Mouse (Mus musculus) limb, embryonic 14.5 days (tissue): ENCODE measurements at regions not wholly inside any gene's neighbourhood (a gene's known extent, or its start where the extent isn't known, plus 50 kb on each side); places are given as distances from the start of the nearest gene placed in this dataset.

Source experiments
- ATAC-seq: fragments of 200-750 bp; cut with Nextera tagmentation; 2 replicates; pipeline ENCODE4 v1.8.0; 2017; ENCODE audit warnings: low read depth, moderate number of reproducible peaks, moderate TSS enrichment; ENCODE audit not compliant: low FRiP score
- DNase-seq: peaks from one replicate; pipeline ENCODE4 v3.0.0-alpha.2; 2015; ENCODE audit warnings: low spot score
- H3K27ac ChIP-seq: fragments of 300-500 bp; sonication (generic); replicated peaks from 2 replicates; pipeline ENCODE4 v1.5.1; 2014; ENCODE audit warnings: low read depth, mild to moderate bottlenecking, low read length, moderate library complexity, mixed read lengths
- H3K27me3 ChIP-seq: fragments of 300-500 bp; sonication (generic); 2 replicates; pipeline ENCODE4 v1.6.1; 2014; ENCODE audit warnings: low read length, mixed read lengths; ENCODE audit not compliant: control insufficient read depth, insufficient read depth
- H3K36me3 ChIP-seq: fragments of 300-500 bp; sonication (generic); 2 replicates; pipeline ENCODE4 v1.6.1; 2014; ENCODE audit warnings: mild to moderate bottlenecking, low read length, moderate library complexity, mixed read lengths; ENCODE audit not compliant: control insufficient read depth, insufficient read depth
- H3K4me1 ChIP-seq: fragments of 300-500 bp; sonication (generic); 2 replicates; pipeline ENCODE4 v1.6.1; 2014; ENCODE audit warnings: antibody characterized with exemption, low read length, mixed read lengths; ENCODE audit not compliant: control insufficient read depth, insufficient read depth
- H3K4me2 ChIP-seq: fragments of 300-500 bp; sonication (generic); replicated peaks from 2 replicates; pipeline ENCODE4 v1.6.1; 2014; ENCODE audit warnings: low read depth, mild to moderate bottlenecking, low read length, moderate library complexity; ENCODE audit not compliant: severe bottlenecking
- H3K4me3 ChIP-seq: fragments of 300-500 bp; sonication (generic); replicated peaks from 2 replicates; pipeline ENCODE4 v1.5.1; 2014; ENCODE audit warnings: low read length
- H3K9ac ChIP-seq: fragments of 300-500 bp; sonication (generic); 2 replicates; pipeline ENCODE4 v1.6.1; 2014; ENCODE audit warnings: mild to moderate bottlenecking, low read depth, low read length, moderate library complexity; ENCODE audit not compliant: severe bottlenecking
- H3K9me3 ChIP-seq: fragments of 300-500 bp; sonication (generic); 2 replicates; pipeline ENCODE4 v1.6.1; 2016; ENCODE audit warnings: low read length; ENCODE audit not compliant: control insufficient read depth
- POLR2A ChIP-seq: fragments of 200-500 bp; IDR thresholded peaks from 2 replicates; pipeline ENCODE4 v1.8.0; 2012; ENCODE audit warnings: inconsistent platforms, mild to moderate bottlenecking, moderate library complexity, borderline replicate concordance; ENCODE audit not compliant: insufficient read depth, insufficient read length; ENCODE audit errors: extremely low read depth
- WGBS: fragments of 180-500 bp; shearing (Covaris S2); extraction: QIAGEN DNeasy Blood & Tissue Kit; methylation state at CpG from one replicate; pipeline ENCODE4 v1.1.7; 2014; 5-methylcytosine and 5-hydroxymethylcytosine counted together

GRCm38 (mm10) chr12:74679149-74679548 lies 363.0 kb upstream of the Gm11042 start:
- Histone ChIP-seq H3K4me1 (no peaks in the 10 kb centered on the region), H3K27me3 (no peaks in the 10 kb centered on the region), H3K36me3 (no peaks in the 10 kb centered on the region), H3K4me3 (no peak overlapping the region), H3K9me3 (no peaks in the 10 kb centered on the region), H3K27ac (no peak overlapping the region), H3K4me2 (no peak overlapping the region), H3K9ac (no peak overlapping the region)
- ATAC-seq (no peak), DNase-seq (no peak)
- 80% methylated on average over 3 of the region's 3 CpGs for WGBS
- TF ChIP-seq POLR2A, result no peak

GRCm38 (mm10) chr12:74677835-74678234 lies 361.6 kb upstream of the Gm11042 start:
- WGBS, result 91% methylated on average over 2 of the region's 2 CpGs
- DNase-seq (no peak), ATAC-seq (no peak)
- no peak for TF ChIP-seq POLR2A
- Histone ChIP-seq H3K36me3 (no peaks in the 10 kb centered on the region), H3K27ac (no peak overlapping the region), H3K9me3 (no peaks in the 10 kb centered on the region), H3K9ac (no peak overlapping the region), H3K4me1 (no peaks in the 10 kb centered on the region), H3K27me3 (no peaks in the 10 kb centered on the region), H3K4me3 (no peak overlapping the region), H3K4me2 (no peak overlapping the region)

- no peak for TF ChIP-seq POLR2A
- Histone ChIP-seq H3K4me3 (no peak overlapping the region), H3K36me3 (no peaks in the 10 kb centered on the region), H3K4me2 (no peak overlapping the region), H3K9me3 (no peaks in the 10 kb centered on the region), H3K27me3 (no peaks in the 10 kb centered on the region), H3K9ac (no peak overlapping the region), H3K27ac (no peak overlapping the region), H3K4me1 (no peaks in the 10 kb centered on the region)
- DNase-seq (no peak), ATAC-seq (no peak)
These were observed 342.2 kb upstream of the Gm11042 start for GRCm38 (mm10) chr12:74658406-74658805.

GRCm38 (mm10) chr12:74657036-74657648 lies 340.9 kb upstream of the Gm11042 start:
- no peaks in the 10 kb centered on the region for H3K4me1 ChIP-seq
- no peaks in the 10 kb centered on the region for H3K36me3 ChIP-seq
- H3K9ac ChIP-seq, result no peak overlapping the region
- WGBS, result 64% methylated on average over 2 of the region's 2 CpGs
- H3K27me3 ChIP-seq, result no peaks in the 10 kb centered on the region
- TF ChIP-seq POLR2A, result no peak
- no peak for DNase-seq
- no peak overlapping the region for H3K27ac ChIP-seq
- no peaks in the 10 kb centered on the region for H3K9me3 ChIP-seq
- H3K4me2 ChIP-seq, result no peak overlapping the region
- no peak overlapping the region for H3K4me3 ChIP-seq
- no peak for ATAC-seq

GRCm38 (mm10) chr12:74651256-74651655 lies 335.1 kb upstream of the Gm11042 start:
- no peak overlapping the region for H3K27ac ChIP-seq
- H3K4me2 ChIP-seq, result no peak overlapping the region
- ATAC-seq, result no peak
- H3K36me3 ChIP-seq, result no peaks in the 10 kb centered on the region
- H3K9me3 ChIP-seq, result no peaks in the 10 kb centered on the region
- no peaks in the 10 kb centered on the region for H3K4me1 ChIP-seq
- TF ChIP-seq POLR2A, result no peak
- DNase-seq, result no peak
- WGBS, result 78% methylated on average over 1 of the region's 1 CpGs
- H3K9ac ChIP-seq, result no peak overlapping the region
- no peak overlapping the region for H3K4me3 ChIP-seq
- no peaks in the 10 kb centered on the region for H3K27me3 ChIP-seq

- H3K4me3 ChIP-seq, result no peak overlapping the region
- no peaks in the 10 kb centered on the region for H3K27me3 ChIP-seq
- no peak overlapping the region for H3K9ac ChIP-seq
- H3K4me1 ChIP-seq, result no peaks in the 10 kb centered on the region
- H3K9me3 ChIP-seq, result no peaks in the 10 kb centered on the region
- H3K4me2 ChIP-seq, result no peak overlapping the region
- no peak overlapping the region for H3K27ac ChIP-seq
- ATAC-seq, result no peak
- DNase-seq, result no peak
- TF ChIP-seq POLR2A, result no peak
- no peaks in the 10 kb centered on the region for H3K36me3 ChIP-seq
- 79% methylated on average over 2 of the region's 2 CpGs for WGBS
These were observed 316.6 kb upstream of the Gm11042 start for GRCm38 (mm10) chr12:74632827-74633226.
